Mouse (Mus musculus) olfactory bulb, adult 2 months (tissue): ENCODE results near the gene Olfr322.

Experiments
- CTCF ChIP-seq: fragments of 200-500 bp; IDR thresholded peaks from 2 replicates; pipeline ENCODE4 v1.5.1; 2012; ENCODE audit warnings: low read depth, mild to moderate bottlenecking, low read length, moderate library complexity; ENCODE audit not compliant: insufficient read depth
- POLR2A ChIP-seq: fragments of 200-500 bp; IDR thresholded peaks from 2 replicates; pipeline ENCODE4 v1.6.1; 2012; ENCODE audit warnings: mild to moderate bottlenecking, low read depth, low read length, moderate library complexity; ENCODE audit not compliant: insufficient read depth

GRCm38 (mm10) chr11:58641057-58641456 lies 17.5 kb upstream of the Olfr322 start:
- TF ChIP-seq CTCF (no peak), POLR2A (no peak)
